8 mouse cellular contexts compared by ENCODE assay signal in the genomic region with DNA sequence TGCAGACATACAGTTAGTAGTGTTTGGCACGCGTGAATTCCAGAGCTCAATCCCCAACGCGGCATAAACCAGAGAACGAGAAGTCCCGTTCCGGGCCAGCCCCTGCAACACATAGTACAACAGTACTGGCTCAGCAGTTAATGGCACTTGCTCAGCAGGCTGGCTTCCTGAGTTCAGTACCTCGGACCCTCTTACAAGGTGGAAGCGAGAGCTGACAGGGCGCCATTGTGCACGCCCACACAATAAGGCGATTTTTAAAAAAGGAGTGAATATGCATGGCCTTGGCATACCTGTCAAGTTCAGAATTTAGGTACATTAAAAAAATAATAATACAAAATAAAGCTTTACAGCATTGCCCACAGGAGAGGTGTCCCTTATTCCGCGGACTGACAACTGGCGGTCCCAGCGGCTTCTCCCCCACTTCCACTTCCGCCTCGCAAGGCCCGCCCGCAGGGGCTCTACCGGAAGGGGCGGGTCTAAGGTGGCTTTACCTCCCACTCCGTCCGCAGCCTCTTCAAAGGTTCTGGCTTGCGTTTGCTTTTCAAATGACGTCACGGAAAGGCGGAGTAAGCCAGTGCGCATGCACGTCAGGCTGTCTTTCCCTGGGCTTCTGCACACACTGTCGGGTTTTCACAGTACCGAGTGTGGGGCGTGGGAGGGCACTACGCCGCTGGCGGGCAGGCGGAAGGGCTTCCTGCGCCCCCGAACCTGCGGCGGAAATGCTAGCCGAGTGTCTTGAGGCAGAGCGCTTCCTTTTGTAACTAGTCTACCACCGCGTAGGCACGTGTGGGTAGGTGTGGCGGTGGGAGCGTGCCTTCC. TPM values are rescaled to one million over a fixed set of nuclear protein-coding genes. Genes with fewer than 3 reads are reported as not detected.
A peak's percentile ranks its signal among the peaks of the same experiment; 100 is the strongest.
DNase-seq lines count a peak whose midpoint lies in the region; ATAC-seq lines count a peak whose summit lies in the region.

No protein-coding gene starts in this region.

- H3K27me3 ChIP-seq in hindbrain, embryonic 14.5 days (ENCODE audit: control insufficient read depth, insufficient read depth, low read length), result no peaks in the 10 kb centered on the region

- H3K27ac ChIP-seq in hindbrain, embryonic 14.5 days, result peak overlapping the region; percentile 91

- H3K4me3 ChIP-seq in hindbrain, embryonic 14.5 days (replicated peaks; ENCODE audit: low read length), result peak overlapping the region; percentile 89

- H3K36me3 ChIP-seq in hindbrain, embryonic 14.5 days (replicated peaks; ENCODE audit: control insufficient read depth, insufficient read depth), result no peaks in the 10 kb centered on the region

- H3K9ac ChIP-seq in hindbrain, embryonic 14.5 days, result peak overlapping the region; percentile 92

- H3K4me1 ChIP-seq in hindbrain, embryonic 14.5 days (replicated peaks; ENCODE audit: control insufficient read depth, insufficient read depth, low read length), result peaks cover 20% of the 10 kb centered on the region

- ATAC-seq in hindbrain, embryonic 14.5 days (ENCODE audit: low FRiP score), result peak; percentile 99

- DNase-seq in R1 (ENCODE audit: low read depth, low spot score), result peak; percentile 99
- peak; percentile 92 to 96 for DNase-seq in cerebellum, postnatal 25 days
- DNase-seq in frontal cortex, postnatal 25 days (ENCODE audit: low spot score in 2 of 2), result peak; percentile 80 to 90
- peak; percentile 99 for DNase-seq in hindbrain, embryonic 14.5 days (ENCODE audit: low spot score)
- DNase-seq in layer of hippocampus, postnatal 36 days, result peak; percentile 94 to 96
- DNase-seq in lung, postnatal 36 days, result peak; percentile 99
- DNase-seq in retina, postnatal 1 day, result peak; percentile 99
- DNase-seq in urinary bladder, adult 18-20 months (ENCODE audit: low spot score in 2 of 2), result peak; percentile 89 to 94

- peak overlapping the region; percentile 93 for H3K4me2 ChIP-seq in hindbrain, embryonic 14.5 days (replicated peaks)

- WGBS in hindbrain, embryonic 14.5 days, result 1% methylated on average over 48 of the region's 48 CpGs

- no peaks in the 10 kb centered on the region for H3K9me3 ChIP-seq in hindbrain, embryonic 14.5 days (ENCODE audit: control insufficient read depth, low read length)

RNA-seq across cellular contexts. Expression of a gene that starts 5.4 kb away (rescaled TPM):
- polyA plus RNA-seq in hindbrain, embryonic 14.5 days (2014; fragmentation: Nextera tagmentation; extraction: Ambion mirVana), result 11.1 and 11.4 TPM in 2 replicates
- 1 to 10 TPM; 4.4 to 5.6 TPM for total RNA-seq in layer of hippocampus, postnatal 36 days (2021)

RNA-seq across cellular contexts. Expression of a gene that starts 20.3 kb away (rescaled TPM):
- 0.63 and 1.0 TPM in 2 replicates for polyA plus RNA-seq in hindbrain, embryonic 14.5 days (2014; fragmentation: Nextera tagmentation; extraction: Ambion mirVana)
- total RNA-seq in layer of hippocampus, postnatal 36 days (2021), result under 1 TPM; 0.42 to 0.96 TPM

RNA-seq across cellular contexts. Expression of a gene that starts 28.3 kb away (rescaled TPM):
- 2.1 TPM in 2 replicates for polyA plus RNA-seq in hindbrain, embryonic 14.5 days (2014; fragmentation: Nextera tagmentation; extraction: Ambion mirVana)
- total RNA-seq in layer of hippocampus, postnatal 36 days (2021), result 1 to 10 TPM; 1.1 to 1.3 TPM

RNA-seq across cellular contexts. Expression of a gene that starts 34.3 kb away (rescaled TPM):
- 0.18 and 0.31 TPM in 2 replicates for polyA plus RNA-seq in hindbrain, embryonic 14.5 days (2014; fragmentation: Nextera tagmentation; extraction: Ambion mirVana)
- total RNA-seq in layer of hippocampus, postnatal 36 days (2021), result 1 to 10 TPM in 1 of 2 experiments, under 1 TPM in 1; 0.56 to 2.8 TPM

RNA-seq across cellular contexts. Expression of a gene that starts 43.1 kb away (rescaled TPM):
- 8.0 and 8.4 TPM in 2 replicates for polyA plus RNA-seq in hindbrain, embryonic 14.5 days (2014; fragmentation: Nextera tagmentation; extraction: Ambion mirVana)
- total RNA-seq in layer of hippocampus, postnatal 36 days (2021), result 10 to 100 TPM; 23.4 to 27.5 TPM

Comparison
In these comparisons a context has a peak if more than half of its experiments do, and no peak if none do; other contexts are left out.
1. Peak in every context shown above with its lines: DNase-seq, ATAC-seq, H3K4me3 ChIP-seq and H3K27ac ChIP-seq.